Mouse (Mus musculus) forebrain, embryonic 13.5 days (tissue): ENCODE measurements around the gene Nos2. TPM values are rescaled to one million over a fixed set of nuclear protein-coding genes. Genes with fewer than 3 reads are reported as not detected.

Experiments
- ATAC-seq: fragments of 200-750 bp; cut with Nextera tagmentation; 2 replicates; pipeline ENCODE4 v1.8.0; 2017
- H3K27ac ChIP-seq: fragments of 300-500 bp; sonication (generic); 2 replicates; pipeline ENCODE4 v1.5.1; 2015; ENCODE audit warnings: inconsistent platforms, mild to moderate bottlenecking, moderate library complexity
- H3K27me3 ChIP-seq: fragments of 300-500 bp; sonication (generic); 2 replicates; pipeline ENCODE4 v1.6.1; 2015; ENCODE audit warnings: mild to moderate bottlenecking, inconsistent platforms
- H3K36me3 ChIP-seq: fragments of 300-500 bp; sonication (generic); 2 replicates; pipeline ENCODE4 v1.6.1; 2015; ENCODE audit warnings: mild to moderate bottlenecking, inconsistent platforms; ENCODE audit not compliant: poor library complexity, severe bottlenecking
- H3K4me1 ChIP-seq: fragments of 300-500 bp; sonication (generic); 2 replicates; pipeline ENCODE4 v1.6.1; 2015; ENCODE audit warnings: inconsistent platforms
- H3K4me2 ChIP-seq: fragments of 300-500 bp; sonication (generic); 2 replicates; pipeline ENCODE4 v1.6.1; 2015; ENCODE audit warnings: inconsistent platforms, mild to moderate bottlenecking, moderate library complexity
- H3K4me3 ChIP-seq: fragments of 300-500 bp; sonication (generic); 2 replicates; pipeline ENCODE4 v1.5.1; 2015; ENCODE audit warnings: mild to moderate bottlenecking, inconsistent platforms
- H3K9ac ChIP-seq: fragments of 300-500 bp; sonication (generic); 2 replicates; pipeline ENCODE4 v1.6.1; 2015; ENCODE audit warnings: mild to moderate bottlenecking, inconsistent platforms
- H3K9me3 ChIP-seq: fragments of 300-500 bp; sonication (generic); replicated peaks from 2 replicates; pipeline ENCODE4 v1.6.1; 2016; ENCODE audit warnings: inconsistent platforms
- WGBS: fragments of 180-500 bp; shearing (Covaris S2); methylation state at CpG from one replicate; pipeline ENCODE4 v1.1.7; 2015; 5-methylcytosine and 5-hydroxymethylcytosine counted together
- polyA plus RNA-seq: library from polyadenylated mRNA; unstranded; fragments of >200 nt; fragmentation: Nextera tagmentation; extraction: Ambion mirVana; gene quantifications from 2 replicates; pipeline ENCODE4 v1.2.1, GENCODE M21; 2015

Nos2 gene
- polyA plus RNA-seq, 1 experiment from 2014 or later: 0.57 TPM

GRCm38 (mm10) chr11:78959841-78960520 is 39.4 kb downstream of the Nos2 start:
- H3K4me2 ChIP-seq: no peak overlapping the region

GRCm38 (mm10) chr11:78961221-78961620 is 40.6 kb downstream of the Nos2 start:
- no peaks in the 10 kb centered on the region for H3K9me3 ChIP-seq
- H3K4me2 ChIP-seq: no peak overlapping the region
- WGBS: 86% methylated on average over 5 of the region's 5 CpGs
- H3K27ac ChIP-seq: no peak overlapping the region
- no peaks in the 10 kb centered on the region for H3K36me3 ChIP-seq
- no peaks in the 10 kb centered on the region for H3K27me3 ChIP-seq
- no peaks in the 10 kb centered on the region for H3K4me1 ChIP-seq
- H3K4me3 ChIP-seq: no peak overlapping the region
- ATAC-seq: no peak
- no peak overlapping the region for H3K9ac ChIP-seq

More at GRCm38 (mm10) chr11:78959841-78960520, 39.4 kb downstream of the Nos2 start:
- H3K9me3 ChIP-seq: no peaks in the 10 kb centered on the region
- no peaks in the 10 kb centered on the region for H3K4me1 ChIP-seq
- H3K27me3 ChIP-seq: no peaks in the 10 kb centered on the region
- WGBS: 73% methylated on average over 5 of the region's 5 CpGs
- no peak overlapping the region for H3K9ac ChIP-seq
- no peak for ATAC-seq
- H3K36me3 ChIP-seq: no peaks in the 10 kb centered on the region
- no peak overlapping the region for H3K27ac ChIP-seq
- no peak overlapping the region for H3K4me3 ChIP-seq

- Histone ChIP-seq H3K4me1 (no peaks in the 10 kb centered on the region), H3K36me3 (no peaks in the 10 kb centered on the region), H3K4me3 (no peak overlapping the region), H3K27ac (no peak overlapping the region), H3K9ac (no peak overlapping the region), H3K4me2 (no peak overlapping the region), H3K9me3 (no peaks in the 10 kb centered on the region), H3K27me3 (no peaks in the 10 kb centered on the region)
- 26% methylated on average over 4 of the region's 4 CpGs for WGBS
- ATAC-seq: no peak
These were observed 46.8 kb downstream of the Nos2 start for GRCm38 (mm10) chr11:78967371-78967770.

GRCm38 (mm10) chr11:78968121-78968520 is 47.5 kb downstream of the Nos2 start:
- no peak for ATAC-seq
- WGBS: 81% methylated on average over 4 of the region's 4 CpGs
- H3K27ac ChIP-seq: no peak overlapping the region
- no peaks in the 10 kb centered on the region for H3K36me3 ChIP-seq
- no peak overlapping the region for H3K4me3 ChIP-seq
- H3K9ac ChIP-seq: no peak overlapping the region
- H3K4me2 ChIP-seq: no peak overlapping the region
- no peaks in the 10 kb centered on the region for H3K9me3 ChIP-seq
- H3K4me1 ChIP-seq: no peaks in the 10 kb centered on the region
- no peaks in the 10 kb centered on the region for H3K27me3 ChIP-seq

GRCm38 (mm10) chr11:78971096-78971495 is 50.5 kb downstream of the Nos2 start:
- Histone ChIP-seq H3K4me1 (0 out of 2 replicates have a peak, but pooled peaks cover 5% of the 10 kb centered on the region), H3K27me3 (no peaks in the 10 kb centered on the region), H3K4me2 (no peak overlapping the region), H3K9ac (no peak overlapping the region), H3K4me3 (no peak overlapping the region), H3K27ac (no peak overlapping the region), H3K36me3 (no peaks in the 10 kb centered on the region), H3K9me3 (no peaks in the 10 kb centered on the region)
- no peak for ATAC-seq
- 89% methylated on average over 8 of the region's 8 CpGs for WGBS

- ATAC-seq: no peak
- Histone ChIP-seq H3K4me3 (no peak overlapping the region), H3K27ac (no peak overlapping the region), H3K4me2 (no peak overlapping the region), H3K4me1 (0 out of 2 replicates have a peak, but pooled peaks cover 5% of the 10 kb centered on the region), H3K9me3 (no peaks in the 10 kb centered on the region), H3K36me3 (no peaks in the 10 kb centered on the region), H3K9ac (no peak overlapping the region), H3K27me3 (no peaks in the 10 kb centered on the region)
- 91% methylated on average over 3 of the region's 3 CpGs for WGBS
These were observed 51.2 kb downstream of the Nos2 start for GRCm38 (mm10) chr11:78971746-78972145.

- Histone ChIP-seq H3K36me3 (no peaks in the 10 kb centered on the region), H3K9me3 (no peaks in the 10 kb centered on the region), H3K27me3 (no peaks in the 10 kb centered on the region), H3K4me1 (0 out of 2 replicates have a peak, but pooled peaks cover 5% of the 10 kb centered on the region), H3K27ac (no peak overlapping the region), H3K4me3 (no peak overlapping the region), H3K4me2 (no peak overlapping the region), H3K9ac (no peak overlapping the region)
- whole genome bisulfite sequencing: 57% methylated on average over 6 of the region's 6 CpGs
- ATAC-seq: no peak
These were observed 51.7 kb downstream of the Nos2 start for GRCm38 (mm10) chr11:78972328-78972727.

GRCm38 (mm10) chr11:78972811-78973351 is 52.3 kb downstream of the Nos2 start:
- Histone ChIP-seq H3K27me3 (no peaks in the 10 kb centered on the region), H3K4me2 (no peak overlapping the region), H3K9ac (no peak overlapping the region), H3K4me1 (0 out of 2 replicates have a peak, but pooled peaks cover 5% of the 10 kb centered on the region), H3K4me3 (no peak overlapping the region), H3K9me3 (no peaks in the 10 kb centered on the region), H3K36me3 (no peaks in the 10 kb centered on the region), H3K27ac (no peak overlapping the region)
- 70% methylated on average over 8 of the region's 8 CpGs for WGBS
- no peak for ATAC-seq

- Histone ChIP-seq H3K4me3 (no peak overlapping the region), H3K4me1 (0 out of 2 replicates have a peak, but pooled peaks cover 5% of the 10 kb centered on the region), H3K9me3 (no peaks in the 10 kb centered on the region), H3K9ac (no peak overlapping the region), H3K4me2 (no peak overlapping the region), H3K27ac (no peak overlapping the region), H3K27me3 (no peaks in the 10 kb centered on the region), H3K36me3 (no peaks in the 10 kb centered on the region)
- WGBS: 76% methylated on average over 17 of the region's 17 CpGs
- no peak for ATAC-seq
These were observed 53.0 kb downstream of the Nos2 start for GRCm38 (mm10) chr11:78973381-78974150.

GRCm38 (mm10) chr11:78976731-78977510 is 56.3 kb downstream of the Nos2 start:
- ATAC-seq: no peak
- 85% methylated on average over 8 of the region's 8 CpGs for WGBS
- no peaks in the 10 kb centered on the region for H3K27me3 ChIP-seq
- no peaks in the 10 kb centered on the region for H3K9me3 ChIP-seq
- H3K4me3 ChIP-seq: no peak overlapping the region
- H3K4me1 ChIP-seq: 0 out of 2 replicates have a peak, but pooled peaks cover 5% of the 10 kb centered on the region
- no peak overlapping the region for H3K9ac ChIP-seq
- H3K4me2 ChIP-seq: no peak overlapping the region
- H3K27ac ChIP-seq: no peak overlapping the region
- no peaks in the 10 kb centered on the region for H3K36me3 ChIP-seq

- Histone ChIP-seq H3K4me3 (no peak overlapping the region), H3K9me3 (no peaks in the 10 kb centered on the region), H3K27ac (no peak overlapping the region), H3K36me3 (no peaks in the 10 kb centered on the region), H3K9ac (no peak overlapping the region), H3K27me3 (no peaks in the 10 kb centered on the region), H3K4me1 (0 out of 2 replicates have a peak, but pooled peaks cover 2% of the 10 kb centered on the region), H3K4me2 (no peak overlapping the region)
- ATAC-seq: no peak
- WGBS: 87% methylated on average over 12 of the region's 12 CpGs
These were observed 57.8 kb downstream of the Nos2 start for GRCm38 (mm10) chr11:78978176-78979019.
